Mouse (Mus musculus) induced T-regulatory cell, adult 2 months (primary cell): ENCODE measurements around the gene Slc25a54.

Experiments used
- DNase-seq: peaks from one replicate; pipeline ENCODE4 v3.0.0-alpha.2; 2012; ENCODE audit warnings: low read depth

The Slc25a54 gene

GRCm38 (mm10) chr3:109125531-109125930, 45.3 kb downstream of the Slc25a54 start:
- no peak for DNase-seq

GRCm38 (mm10) chr3:109129768-109130167, 49.5 kb downstream of the Slc25a54 start:
- DNase-seq, result no peak

- DNase-seq, result peak; percentile 9
These were observed 52.7 kb downstream of the Slc25a54 start for GRCm38 (mm10) chr3:109132966-109133365.

- no peak for DNase-seq
These were observed 53.8 kb downstream of the Slc25a54 start for GRCm38 (mm10) chr3:109134036-109134435.

- no peak for DNase-seq
These were observed 55.1 kb downstream of the Slc25a54 start for GRCm38 (mm10) chr3:109135352-109135751.

GRCm38 (mm10) chr3:109152561-109152960, 72.3 kb downstream of the Slc25a54 start:
- no peak for DNase-seq

- DNase-seq, result no peak
These were observed 73.1 kb downstream of the Slc25a54 start for GRCm38 (mm10) chr3:109153410-109153809.

GRCm38 (mm10) chr3:109155926-109156669, 75.8 kb downstream of the Slc25a54 start:
- no peak for DNase-seq

GRCm38 (mm10) chr3:109157481-109157880, 77.2 kb downstream of the Slc25a54 start:
- DNase-seq, result no peak

GRCm38 (mm10) chr3:109164088-109164487, 83.8 kb downstream of the Slc25a54 start:
- DNase-seq, result no peak

- DNase-seq, result no peak
These were observed 84.4 kb downstream of the Slc25a54 start for GRCm38 (mm10) chr3:109164644-109165043.

- DNase-seq, result peak; percentile 43
These were observed 85.1 kb downstream of the Slc25a54 start for GRCm38 (mm10) chr3:109165214-109165829.
